Mouse (Mus musculus) gastrocnemius, postnatal 4 days (tissue): ENCODE measurements at regions not wholly inside any gene's neighbourhood (a gene's known extent, or its start where the extent isn't known, plus 50 kb on each side); places are given as distances from the start of the nearest gene placed in this dataset.
A peak's percentile ranks its signal among the peaks of the same experiment; 100 is the strongest.

Source experiments
- DNase-seq, 2 experiments: peaks; one replicate each; pipeline ENCODE4 v3.0.0; 2021 to 2022; ENCODE audit warnings: low spot score in 2 of 2, mixed read lengths in 2 of 2

GRCm38 (mm10) chr7:137745991-137746390 lies 308.6 kb downstream of the Glrx3 start:
- DNase-seq: no peak

- no peak for DNase-seq
Measured at GRCm38 (mm10) chr7:137748936-137749335, 311.5 kb downstream of the Glrx3 start.

- DNase-seq: no peak
Measured at GRCm38 (mm10) chr7:137750741-137751140, 313.3 kb downstream of the Glrx3 start.

DNA sequence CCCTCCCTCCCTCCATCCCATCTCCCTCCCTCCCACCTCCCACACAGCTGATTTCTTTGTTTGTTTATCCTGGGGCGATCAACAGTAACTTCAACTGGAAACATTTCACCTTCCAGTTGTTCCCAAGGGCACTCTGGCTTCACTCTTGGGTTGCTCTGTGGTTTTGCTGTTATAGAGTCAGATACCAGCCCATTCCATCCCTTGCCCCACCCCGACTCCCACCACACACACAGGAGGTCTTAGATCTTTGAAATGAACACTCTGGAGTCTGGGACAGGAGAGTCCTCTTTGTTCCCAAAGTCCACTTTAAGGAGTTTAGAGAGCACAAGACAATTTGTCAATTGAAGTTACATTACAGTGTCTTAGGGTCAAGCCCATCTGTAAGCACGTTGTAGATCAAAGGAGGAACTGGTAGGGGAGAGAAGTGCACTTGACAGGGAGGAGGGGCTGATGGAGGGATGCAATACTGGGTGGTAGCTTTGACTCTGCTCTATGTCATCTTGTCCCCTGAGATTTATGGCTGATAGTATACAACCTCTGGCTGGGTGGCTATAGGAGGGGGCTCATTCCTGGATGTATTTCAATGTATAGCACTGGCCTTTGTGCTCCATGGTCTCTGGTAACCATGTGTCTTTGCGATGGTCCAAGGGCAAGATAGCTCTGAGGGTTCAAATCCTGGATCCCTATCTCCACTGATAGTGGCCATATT lies 313.9 kb downstream of the Glrx3 start:
- DNase-seq: no peak

DNA sequence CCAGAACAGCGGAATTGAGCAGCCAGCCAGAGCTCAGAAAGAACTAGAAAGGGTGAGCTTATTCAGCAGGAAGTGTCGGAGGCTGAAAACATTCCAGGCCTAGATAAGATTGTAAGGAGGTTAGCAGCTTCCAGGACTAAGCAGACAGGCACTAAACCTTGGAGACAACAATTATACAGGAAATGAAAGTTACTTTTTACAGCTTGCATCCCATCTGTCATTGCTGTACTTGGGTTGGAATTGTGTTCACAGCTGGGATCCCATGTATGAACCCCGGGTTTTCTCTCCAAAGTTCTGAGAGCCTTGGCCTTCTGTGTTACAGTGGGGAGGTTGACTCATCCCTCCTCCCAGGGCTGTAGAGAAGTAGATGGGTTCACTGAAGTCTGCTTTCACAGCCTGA lies 328.5 kb downstream of the Glrx3 start:
- no peak for DNase-seq

- no peak for DNase-seq
Measured at GRCm38 (mm10) chr7:137766721-137767120, 329.3 kb downstream of the Glrx3 start.

DNA sequence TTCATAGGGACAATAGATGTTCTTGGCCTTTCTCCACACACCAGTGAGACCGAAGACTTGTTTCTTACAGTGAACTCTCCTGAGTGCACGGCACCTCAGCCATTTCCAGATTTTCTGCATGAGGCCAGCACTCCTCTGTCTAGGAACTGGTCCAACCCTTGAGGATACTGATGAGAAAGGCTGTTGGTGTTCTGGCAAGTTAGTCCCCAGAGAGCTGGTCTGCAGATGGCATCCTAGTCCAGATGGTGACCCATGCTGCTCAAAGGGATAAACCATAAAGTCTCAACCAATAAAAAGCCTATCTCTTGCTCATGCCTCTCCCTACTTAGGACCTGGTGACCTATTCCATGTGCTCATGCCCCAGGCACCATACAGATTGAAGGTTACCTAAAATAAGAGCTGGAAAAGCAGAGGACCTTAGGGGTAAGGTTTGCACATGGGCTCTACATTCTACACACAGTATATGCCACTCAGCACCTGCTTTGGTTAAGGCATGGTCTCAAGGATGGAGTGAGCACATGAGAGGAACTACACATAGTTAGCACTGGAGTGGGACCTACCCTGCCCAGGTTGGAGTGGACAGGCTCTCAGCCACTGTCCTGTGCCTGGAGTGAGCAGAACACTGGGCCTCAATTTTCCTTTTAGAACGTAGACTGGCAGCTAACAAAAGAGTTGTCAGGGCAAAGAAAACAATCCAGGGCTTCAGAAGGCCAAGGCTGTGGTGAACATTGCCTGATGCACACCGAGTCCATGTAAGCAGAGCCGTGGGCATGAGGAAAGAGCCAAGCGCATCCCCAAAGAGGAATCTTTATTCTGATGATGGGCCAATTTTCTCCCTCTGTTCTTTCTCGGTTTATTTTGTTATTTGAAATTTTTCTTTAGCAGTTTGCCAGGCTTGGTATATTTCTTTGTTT lies 335.9 kb downstream of the Glrx3 start:
- no peak for DNase-seq

DNA sequence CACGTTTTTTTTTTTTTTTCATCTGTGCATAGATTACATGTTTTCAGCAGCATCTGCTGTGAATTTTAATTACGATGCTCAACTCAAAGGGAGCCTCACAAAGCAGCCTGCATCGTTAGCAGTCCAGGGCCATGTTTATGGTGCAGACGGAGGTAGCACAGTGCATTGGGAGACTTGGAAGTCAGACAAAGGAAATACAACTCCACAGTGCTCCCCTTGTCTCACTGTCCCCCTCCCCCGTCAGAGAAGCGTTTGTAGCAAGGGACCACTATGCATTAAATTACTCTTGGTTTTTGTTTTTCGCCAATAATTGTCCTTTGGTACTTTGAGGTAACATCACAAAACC lies 336.5 kb downstream of the Glrx3 start:
- no peak for DNase-seq

DNA sequence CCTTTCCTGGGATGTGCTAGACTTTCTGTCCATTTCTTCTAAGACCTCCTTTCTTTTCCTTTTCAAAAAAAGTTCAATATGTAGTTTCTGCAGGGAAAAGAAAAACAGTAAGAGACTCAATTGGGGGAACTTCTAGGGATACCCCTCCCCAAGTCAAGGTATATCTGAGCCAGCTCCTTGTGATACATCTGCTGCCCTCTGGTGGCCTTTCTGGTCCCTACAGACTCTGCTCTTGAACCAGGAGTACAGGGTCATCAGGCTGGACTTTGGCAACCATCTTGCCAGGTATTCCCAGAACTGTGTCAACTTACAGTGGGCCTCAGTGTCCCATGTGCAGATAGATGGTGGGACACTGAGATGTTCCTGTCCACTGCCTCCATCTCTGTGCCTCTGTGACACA lies 346.5 kb downstream of the Glrx3 start:
- peak in 1 of 2 experiments; percentile 13 for DNase-seq

GRCm38 (mm10) chr7:137805361-137805760 lies 367.9 kb downstream of the Glrx3 start:
- peak in 1 of 2 experiments; percentile 24 for DNase-seq

- no peak for DNase-seq
Measured at GRCm38 (mm10) chr7:137812839-137813238, 375.4 kb downstream of the Glrx3 start.

GRCm38 (mm10) chr7:137840520-137840919 lies 403.1 kb downstream of the Glrx3 start:
- DNase-seq: no peak

GRCm38 (mm10) chr7:137841044-137841443 lies 403.6 kb downstream of the Glrx3 start:
- DNase-seq: no peak

GRCm38 (mm10) chr7:137841456-137842100 lies 404.2 kb downstream of the Glrx3 start:
- no peak for DNase-seq

DNA sequence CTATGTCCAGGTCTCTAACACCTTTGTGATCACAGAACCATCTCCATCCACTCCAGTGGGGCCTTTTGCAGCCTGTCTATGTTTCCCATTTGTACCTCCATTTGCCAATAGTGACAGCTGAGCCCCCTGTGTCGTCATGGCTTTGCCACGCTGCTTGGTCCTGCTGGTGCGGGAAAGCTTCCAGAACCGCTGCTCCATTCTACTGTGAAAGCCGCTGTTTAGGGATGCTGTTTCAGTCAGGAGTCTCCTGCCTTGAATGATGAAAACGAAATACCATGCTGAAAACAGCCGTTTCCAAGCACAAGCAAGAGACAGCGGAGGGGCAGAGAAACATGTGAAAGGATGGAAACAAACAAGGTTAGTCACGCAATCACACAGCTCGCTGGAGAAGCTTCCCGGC lies 410.4 kb downstream of the Glrx3 start:
- DNase-seq: peak in 1 of 2 experiments; percentile 14

DNA sequence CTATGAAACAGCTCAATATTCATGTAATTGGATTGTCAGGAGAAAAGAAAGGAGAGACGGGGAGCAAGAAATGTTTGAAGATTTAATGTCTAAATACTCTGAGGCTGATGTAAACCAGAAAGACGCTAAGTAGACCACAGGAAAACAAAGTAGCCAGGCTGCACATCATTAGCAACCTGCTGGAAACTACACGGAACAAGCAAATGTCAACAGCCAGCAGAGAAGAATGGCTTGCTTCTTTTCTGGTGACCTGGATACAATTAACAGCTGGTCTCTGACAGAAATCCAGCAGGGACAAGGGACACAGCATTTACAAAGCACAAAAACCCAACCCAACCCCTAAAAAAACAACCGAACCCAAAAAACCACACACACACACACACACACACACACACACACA lies 413.6 kb downstream of the Glrx3 start:
- no peak for DNase-seq

DNA sequence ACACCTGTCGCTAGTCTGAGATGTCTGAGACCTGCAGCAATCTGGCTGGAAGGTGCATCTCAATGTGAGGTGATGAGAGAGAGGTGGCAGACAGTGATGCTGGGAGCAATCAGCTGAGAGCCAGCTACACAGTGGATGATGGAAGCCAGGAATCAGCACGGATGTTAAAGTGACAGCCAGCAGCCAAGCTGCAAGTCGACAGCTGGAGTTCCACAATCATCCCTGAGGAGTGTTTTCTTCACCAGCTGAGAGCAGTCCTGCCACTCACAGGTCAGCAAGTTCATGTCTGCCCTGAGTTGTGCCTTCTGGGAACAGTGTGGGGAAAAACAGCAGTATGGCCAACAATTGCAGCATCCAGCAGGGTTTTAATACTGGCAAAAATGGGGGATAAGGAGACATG lies 422.3 kb downstream of the Glrx3 start:
- no peak for DNase-seq

GRCm38 (mm10) chr7:137860520-137860919 lies 423.1 kb downstream of the Glrx3 start:
- DNase-seq: no peak

DNA sequence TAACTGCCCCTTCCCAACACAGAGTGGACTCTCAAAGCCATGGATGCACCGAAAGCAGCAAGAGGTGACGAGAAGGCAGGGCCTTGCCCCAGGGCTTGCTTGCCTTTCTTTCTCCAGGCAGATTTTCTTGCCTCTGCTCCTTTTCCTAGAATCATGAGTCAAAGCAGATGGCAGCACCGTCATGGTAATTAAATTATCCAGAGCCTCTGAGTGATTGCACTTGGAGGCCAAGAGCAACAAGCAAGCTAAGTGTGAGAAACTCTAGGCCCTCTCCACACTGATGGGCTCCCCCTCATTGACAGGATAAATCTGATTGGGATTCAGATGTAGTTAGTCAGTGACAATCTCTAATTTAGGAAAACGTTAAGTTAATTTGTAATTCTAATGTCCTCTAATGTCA lies 427.5 kb downstream of the Glrx3 start:
- no peak for DNase-seq

DNA sequence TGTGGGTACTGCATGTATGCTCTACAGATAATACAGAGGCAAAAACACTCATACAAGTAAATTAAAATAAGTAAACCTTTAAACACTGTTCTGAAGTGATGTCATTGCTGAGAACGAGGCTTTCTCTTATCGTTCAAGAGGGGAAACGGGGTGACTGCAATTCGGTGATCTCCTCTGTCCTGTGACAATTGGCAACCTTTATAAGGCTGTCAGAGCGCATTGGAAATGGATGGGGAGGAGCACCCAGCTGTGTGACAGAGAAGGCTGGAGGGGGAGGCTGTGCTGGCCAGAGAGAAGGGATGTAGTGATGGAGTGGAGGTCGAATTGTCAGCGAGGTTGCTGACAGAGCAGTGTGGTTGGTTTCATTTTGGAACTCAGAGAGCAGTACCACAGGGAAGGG lies 428.0 kb downstream of the Glrx3 start:
- no peak for DNase-seq

- no peak for DNase-seq
Measured at GRCm38 (mm10) chr7:137866880-137867279, 429.5 kb downstream of the Glrx3 start.

DNA sequence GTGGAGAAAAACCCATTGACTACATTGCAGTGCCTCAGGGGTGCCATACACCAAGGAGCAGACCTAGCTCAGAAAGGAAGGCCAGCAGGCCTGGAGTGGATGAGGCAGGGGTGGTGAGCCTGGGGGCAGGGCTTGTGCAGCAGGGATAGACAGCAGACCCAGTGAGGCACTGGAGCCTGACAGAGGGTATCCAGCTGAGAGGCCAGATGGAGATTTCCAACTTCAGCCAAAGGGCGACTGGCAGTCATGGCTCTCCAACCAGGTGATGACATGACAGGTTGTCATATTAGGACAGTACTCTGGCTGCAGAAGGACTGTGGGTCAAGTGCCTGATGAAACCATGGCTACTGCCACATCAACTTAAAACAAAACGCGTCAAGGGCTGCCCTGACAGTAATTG lies 431.1 kb downstream of the Glrx3 start:
- DNase-seq: no peak
